Mouse (Mus musculus) E14TG2a.4 (cell line): ENCODE data around the gene Dync1li2.
A peak's percentile ranks its signal among the peaks of the same experiment; 100 is the strongest.

Experiments used
- H3K27me3 ChIP-seq: 2 replicates; pipeline ENCODE4 v1.6.1; 2014; ENCODE audit warnings: low read length, control low read depth; ENCODE audit not compliant: insufficient read depth
- H3K36me3 ChIP-seq: 2 replicates; pipeline ENCODE4 v1.6.1; 2014; ENCODE audit warnings: low read length, control low read depth; ENCODE audit not compliant: insufficient read depth
- H3K4me1 ChIP-seq: replicated peaks from 2 replicates; pipeline ENCODE4 v1.6.1; 2014; ENCODE audit warnings: low read depth, low read length, control low read depth
- H3K4me3 ChIP-seq: replicated peaks from 2 replicates; pipeline ENCODE4 v1.5.1; 2014; ENCODE audit warnings: mild to moderate bottlenecking, low read length
- H3K9me3 ChIP-seq: 2 replicates; pipeline ENCODE4 v1.6.1; 2014; ENCODE audit warnings: low read length, control low read depth
- CTCF ChIP-seq: conservative IDR thresholded peaks from 2 replicates; pipeline ENCODE4 v1.5.1; 2014; ENCODE audit warnings: low read length
- NANOG ChIP-seq: IDR thresholded peaks from 2 replicates; pipeline ENCODE4 v1.6.1; 2014; ENCODE audit warnings: borderline replicate concordance, low read length, mixed read lengths
- POU5F1 ChIP-seq: IDR thresholded peaks from 2 replicates; pipeline ENCODE4 v1.6.1; 2014; ENCODE audit warnings: low read length, borderline replicate concordance

Gene Dync1li2

DNA sequence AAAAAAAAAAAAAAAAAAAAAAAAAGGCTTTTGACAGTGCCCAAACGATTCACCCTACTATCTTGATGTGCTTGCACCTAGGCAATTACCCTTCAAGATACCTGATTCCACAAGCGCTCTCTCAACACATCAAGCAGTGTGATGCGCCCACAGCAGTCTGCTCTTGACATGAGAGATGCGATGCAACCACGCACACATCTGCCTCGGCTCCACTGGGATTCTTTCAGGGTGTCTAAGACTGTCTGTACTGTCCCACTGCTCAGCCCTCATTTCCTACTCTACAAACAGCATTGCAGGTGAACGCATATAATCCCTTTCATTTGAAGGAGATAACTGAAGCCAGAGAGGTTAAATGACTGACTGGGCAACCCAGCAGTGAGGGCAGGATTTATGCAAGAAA lies 1.2 kb downstream of the Dync1li2 start:
- Histone ChIP-seq H3K4me3 (peak overlapping the region; percentile 99), H3K36me3 (peaks cover 45% of the 10 kb centered on the region), H3K27me3 (no peaks in the 10 kb centered on the region), H3K9me3 (no peaks in the 10 kb centered on the region), H3K4me1 (peaks cover 49% of the 10 kb centered on the region)
- TF ChIP-seq NANOG: no peak
- TF ChIP-seq POU5F1: no peak
- TF ChIP-seq CTCF: no peak

DNA sequence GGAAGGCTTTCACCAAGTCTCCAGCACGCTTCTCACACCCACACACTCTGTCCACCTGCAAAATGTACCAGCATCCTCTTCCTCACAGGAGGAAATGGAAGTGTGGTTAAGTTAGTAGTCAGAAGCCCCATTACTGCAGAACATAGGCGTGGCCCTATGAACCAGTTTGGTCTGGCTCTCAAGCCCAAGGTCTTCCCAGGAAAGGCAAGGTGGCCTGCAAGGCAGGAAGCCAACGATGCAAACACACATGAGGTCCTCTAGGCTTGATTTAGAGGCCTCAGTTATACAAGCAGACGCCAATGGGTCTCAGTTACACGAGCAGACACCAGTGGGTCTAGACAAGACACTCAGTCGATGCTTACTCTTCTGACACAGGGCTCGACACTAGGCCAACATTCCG lies 3.4 kb downstream of the Dync1li2 start:
- no peaks in the 10 kb centered on the region for H3K27me3 ChIP-seq
- H3K36me3 ChIP-seq: peaks cover 59% of the 10 kb centered on the region
- TF ChIP-seq POU5F1 (no peak), CTCF (no peak), NANOG (no peak)
- peaks cover 71% of the 10 kb centered on the region for H3K4me1 ChIP-seq
- H3K9me3 ChIP-seq: no peaks in the 10 kb centered on the region
- no peak overlapping the region for H3K4me3 ChIP-seq

DNA sequence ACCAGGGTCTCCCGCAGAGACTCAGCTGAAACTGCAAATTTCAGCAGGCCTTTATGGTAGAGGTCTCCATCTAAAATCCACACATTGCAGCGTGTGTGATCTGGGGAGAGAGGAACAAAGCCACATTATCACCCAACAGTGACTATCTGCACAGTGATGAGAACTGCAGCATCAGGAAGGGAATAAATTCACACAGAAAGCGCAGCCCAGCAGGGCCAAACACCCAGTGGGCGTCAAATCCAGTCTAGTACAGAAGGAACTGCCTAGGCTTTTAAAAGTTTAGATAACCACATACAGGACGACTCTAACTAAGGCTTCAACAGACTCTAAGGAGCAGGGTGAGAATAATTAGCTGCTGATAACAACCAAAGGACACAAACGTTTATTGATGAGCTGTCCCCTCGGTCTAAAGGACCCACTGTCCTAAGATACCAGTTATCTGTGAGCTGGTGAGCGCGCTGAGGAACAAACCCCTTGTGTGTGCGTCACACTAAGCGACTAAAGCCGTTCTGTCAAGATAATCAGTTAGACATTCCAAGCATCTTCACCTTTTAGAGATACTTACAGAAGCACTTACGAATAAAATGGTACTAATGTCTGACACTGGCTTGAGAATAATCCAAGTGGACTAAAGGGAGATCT lies 5.2 kb downstream of the Dync1li2 start:
- no peaks in the 10 kb centered on the region for H3K9me3 ChIP-seq
- H3K4me1 ChIP-seq: peaks cover 84% of the 10 kb centered on the region
- no peaks in the 10 kb centered on the region for H3K27me3 ChIP-seq
- TF ChIP-seq POU5F1 (no peak), CTCF (no peak), NANOG (no peak)
- peaks cover 68% of the 10 kb centered on the region for H3K36me3 ChIP-seq
- H3K4me3 ChIP-seq: no peak overlapping the region

DNA sequence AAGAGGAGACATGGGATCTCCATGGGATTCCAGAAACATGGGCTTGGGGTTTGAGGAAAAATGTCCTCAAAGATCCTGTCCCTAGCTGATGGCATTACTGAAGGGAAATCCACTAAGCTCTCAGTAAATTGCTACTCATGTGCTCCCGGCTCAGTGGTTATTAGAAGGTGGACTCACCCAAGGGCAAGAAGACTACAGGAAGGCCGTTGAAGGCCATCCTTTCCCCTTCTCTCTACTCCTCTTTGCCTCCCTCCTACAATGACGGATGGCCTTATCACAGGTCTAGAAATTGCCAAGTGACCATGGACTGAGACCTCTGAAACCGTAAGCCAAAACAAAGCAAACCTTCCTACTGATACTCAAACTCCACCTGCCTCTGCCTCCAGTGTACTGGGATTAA lies 6.3 kb downstream of the Dync1li2 start:
- no peaks in the 10 kb centered on the region for H3K9me3 ChIP-seq
- H3K4me3 ChIP-seq: 0 out of 2 replicates have a peak overlapping the region, but pooled peaks have one; percentile 10
- peaks cover 88% of the 10 kb centered on the region for H3K4me1 ChIP-seq
- peaks cover 78% of the 10 kb centered on the region for H3K36me3 ChIP-seq
- H3K27me3 ChIP-seq: no peaks in the 10 kb centered on the region
- TF ChIP-seq CTCF (no peak), POU5F1 (no peak), NANOG (no peak)

DNA sequence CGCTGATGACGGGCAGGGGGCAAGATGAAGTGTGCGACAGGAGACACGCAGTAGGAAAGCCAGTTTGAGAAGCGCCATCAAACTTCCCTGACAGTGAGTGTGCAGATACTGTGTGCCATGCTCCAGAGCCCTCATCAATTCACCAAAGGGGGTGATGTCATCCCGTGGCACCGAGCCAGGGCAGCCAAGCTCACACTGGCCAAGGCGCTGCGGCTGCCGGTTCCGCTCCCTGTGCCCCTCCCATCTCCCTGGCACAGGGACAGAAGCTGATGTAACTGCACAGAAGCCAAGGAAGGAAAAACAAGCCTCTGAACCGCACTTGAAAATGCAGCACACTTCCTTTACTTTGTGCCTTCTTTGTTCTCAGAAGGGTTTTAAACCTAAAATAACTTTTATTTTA lies 6.8 kb downstream of the Dync1li2 start:
- H3K9me3 ChIP-seq: no peaks in the 10 kb centered on the region
- H3K4me1 ChIP-seq: peaks cover 88% of the 10 kb centered on the region
- no peaks in the 10 kb centered on the region for H3K27me3 ChIP-seq
- H3K36me3 ChIP-seq: peaks cover 81% of the 10 kb centered on the region
- peak overlapping the region; percentile 43; the same call in 1 of the 2 replicates for H3K4me3 ChIP-seq
- no peak for TF ChIP-seq NANOG
- no peak for TF ChIP-seq POU5F1
- TF ChIP-seq CTCF: no peak

DNA sequence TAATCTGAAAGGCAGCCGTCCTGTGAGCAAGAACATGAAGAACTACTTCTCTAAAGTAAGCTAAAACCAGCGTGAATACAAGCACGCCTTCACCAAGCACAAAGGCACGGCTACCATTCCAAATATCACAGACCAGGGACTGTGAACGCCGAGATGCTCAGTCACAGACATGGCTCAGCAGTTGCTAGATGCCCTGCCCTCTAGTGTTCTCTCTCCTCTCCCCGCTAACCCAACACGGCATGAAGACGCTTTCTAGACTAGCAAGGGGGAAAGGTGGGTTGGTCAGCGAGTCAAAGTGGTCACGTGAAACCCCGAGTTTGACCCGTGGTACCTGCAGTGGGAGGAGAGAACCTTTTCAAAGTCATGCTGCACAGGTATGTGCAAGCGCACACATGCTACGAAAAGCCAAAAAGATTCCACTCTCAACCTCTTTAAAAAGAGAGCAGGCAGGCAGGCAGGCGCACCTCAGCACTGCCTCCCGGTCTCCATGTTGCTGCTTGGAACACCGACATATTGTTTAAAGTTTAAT lies 8.0 kb downstream of the Dync1li2 start:
- Histone ChIP-seq H3K36me3 (peaks cover 81% of the 10 kb centered on the region), H3K4me3 (peak overlapping the region; percentile 43), H3K9me3 (no peaks in the 10 kb centered on the region), H3K27me3 (no peaks in the 10 kb centered on the region), H3K4me1 (peaks cover 79% of the 10 kb centered on the region)
- TF ChIP-seq POU5F1: no peak
- TF ChIP-seq CTCF: no peak; the same call in 1 of the 2 replicates
- no peak for TF ChIP-seq NANOG

DNA sequence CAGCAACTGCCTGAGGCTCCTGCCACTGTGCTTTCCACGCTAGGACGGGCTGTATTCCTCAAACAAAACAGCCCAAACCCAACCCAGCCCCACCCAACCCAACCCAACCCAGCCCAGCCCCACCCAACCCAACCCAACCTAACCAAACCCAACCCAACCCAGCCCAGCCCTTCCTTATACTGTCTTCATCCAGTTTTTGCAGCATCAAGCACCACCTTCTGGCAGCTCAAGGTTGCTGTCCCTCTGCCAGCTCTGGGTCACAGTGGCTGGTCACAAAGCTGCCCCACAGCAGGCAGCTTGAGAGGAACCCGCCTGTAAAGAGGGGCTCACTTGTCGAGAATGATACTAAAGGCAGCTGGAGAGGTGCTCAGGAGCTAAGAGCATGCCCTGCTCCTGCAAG lies 8.6 kb downstream of the Dync1li2 start:
- Histone ChIP-seq H3K27me3 (no peaks in the 10 kb centered on the region), H3K4me3 (peak overlapping the region; percentile 43), H3K36me3 (peaks cover 81% of the 10 kb centered on the region), H3K4me1 (peaks cover 73% of the 10 kb centered on the region), H3K9me3 (no peaks in the 10 kb centered on the region)
- TF ChIP-seq NANOG (no peak), CTCF (no peak)

DNA sequence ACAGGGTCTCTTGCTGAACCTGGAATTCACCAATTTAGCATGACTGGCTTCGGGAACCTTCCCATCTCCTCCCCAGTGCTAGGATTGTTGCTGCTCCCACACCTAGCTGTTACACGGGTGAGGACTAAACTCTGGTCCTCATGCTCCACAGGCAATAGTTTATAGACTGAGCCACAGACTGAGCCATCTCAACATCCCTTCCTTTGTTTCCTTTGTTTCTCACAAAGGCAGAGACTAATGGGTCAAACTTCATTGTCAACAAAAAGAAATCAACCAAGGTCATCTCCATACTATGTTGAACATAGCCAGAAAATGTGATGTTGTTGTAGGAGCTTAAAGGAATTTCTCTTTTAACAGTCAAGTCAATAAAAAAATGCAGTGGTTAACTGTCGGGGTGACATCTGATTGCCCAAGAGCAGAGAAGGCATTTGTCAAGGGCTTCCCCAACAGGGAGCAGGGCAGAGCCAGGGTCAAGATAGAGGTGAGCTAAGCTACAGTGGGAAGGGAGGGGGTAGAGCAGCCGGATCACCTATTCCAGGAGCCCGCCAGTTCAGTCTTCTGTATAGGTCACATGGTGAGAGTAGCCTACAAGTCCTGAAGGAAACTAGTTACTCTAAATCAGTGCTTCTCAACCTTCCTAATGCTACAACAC lies 9.5 kb downstream of the Dync1li2 start:
- Histone ChIP-seq H3K27me3 (no peaks in the 10 kb centered on the region), H3K36me3 (peaks cover 81% of the 10 kb centered on the region), H3K4me3 (no peak overlapping the region), H3K4me1 (peaks cover 66% of the 10 kb centered on the region), H3K9me3 (no peaks in the 10 kb centered on the region)
- peak; percentile 63; the same call in 1 of the 2 replicates for TF ChIP-seq NANOG
- TF ChIP-seq POU5F1: no peak

DNA sequence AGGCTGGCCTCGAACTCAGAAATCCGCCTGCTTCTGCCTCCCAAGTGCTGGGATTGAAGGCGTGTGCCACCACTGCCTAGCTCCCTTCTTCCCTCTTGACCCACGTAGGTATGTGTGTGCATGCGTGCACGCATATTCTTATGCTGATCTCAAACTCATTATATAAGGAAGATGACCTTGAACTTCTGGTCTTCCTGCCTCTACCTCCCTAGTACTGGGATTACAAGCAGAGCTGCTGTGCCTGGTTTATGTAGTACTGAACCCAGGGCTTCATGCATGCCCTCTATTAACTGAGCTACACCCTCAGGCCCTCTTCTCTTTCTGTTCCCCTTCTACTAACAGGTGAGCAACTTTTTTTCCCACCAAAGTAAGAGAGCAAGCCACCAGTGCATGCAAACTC lies 10.2 kb downstream of the Dync1li2 start:
- Histone ChIP-seq H3K36me3 (peaks cover 83% of the 10 kb centered on the region), H3K9me3 (no peaks in the 10 kb centered on the region), H3K27me3 (no peaks in the 10 kb centered on the region), H3K4me1 (peaks cover 73% of the 10 kb centered on the region), H3K4me3 (no peak overlapping the region)
- TF ChIP-seq CTCF: no peak
- no peak for TF ChIP-seq NANOG
- no peak for TF ChIP-seq POU5F1
